Mouse (Mus musculus) gastrocnemius, postnatal 4 days (tissue): ENCODE data around the gene Ell3. TPM values are rescaled to one million over a fixed set of nuclear protein-coding genes. Genes with fewer than 3 reads are reported as not detected.

Source experiments
- DNase-seq, 2 experiments: peaks; one replicate each; pipeline ENCODE4 v3.0.0; 2021 to 2022; ENCODE audit warnings: low spot score in 2 of 2, mixed read lengths in 2 of 2
- total RNA-seq, 2 experiments: library from RNA; stranded (reverse); gene quantifications; 2 replicates each; pipeline ENCODE4 v1.2.3; 2021

Gene Ell3
- total RNA-seq, 2 experiments from 2014 or later: 0.16 TPM; not detected in 1

GRCm38 (mm10) chr2:121448739-121449535 is 4.9 kb upstream of the Ell3 start, which contains the start of gene Serf2:
Gene Serf2, plus strand, starts transcription at chr2:121449195.
- peak; percentile 100 for DNase-seq

- peak in 1 of 2 experiments; percentile 47 for DNase-seq
These were observed 4.1 kb upstream of the Ell3 start for GRCm38 (mm10) chr2:121448136-121448535.

- DNase-seq: no peak
These were observed 2.9 kb upstream of the Ell3 start for GRCm38 (mm10) chr2:121447006-121447405.

GRCm38 (mm10) chr2:121446506-121446905 is 2.4 kb upstream of the Ell3 start:
- no peak for DNase-seq

- no peak for DNase-seq
These were observed 1.0 kb upstream of the Ell3 start for GRCm38 (mm10) chr2:121445117-121445516.

GRCm38 (mm10) chr2:121443068-121443349 is 1.1 kb downstream of the Ell3 start:
- DNase-seq: no peak

- peak in 1 of 2 experiments; percentile 38 for DNase-seq
These were observed 1.6 kb downstream of the Ell3 start for GRCm38 (mm10) chr2:121442259-121443067.

GRCm38 (mm10) chr2:121441800-121442199 is 2.3 kb downstream of the Ell3 start:
- DNase-seq: no peak

GRCm38 (mm10) chr2:121440834-121441605 is 3.1 kb downstream of the Ell3 start:
- DNase-seq: no peak

- no peak for DNase-seq
These were observed 4.3 kb downstream of the Ell3 start for GRCm38 (mm10) chr2:121439746-121440145.

- no peak for DNase-seq
These were observed 9.2 kb downstream of the Ell3 start for GRCm38 (mm10) chr2:121434854-121435253.

- DNase-seq: no peak
These were observed 18.2 kb downstream of the Ell3 start for GRCm38 (mm10) chr2:121425890-121426289.

GRCm38 (mm10) chr2:121423166-121423565 is 20.9 kb downstream of the Ell3 start:
- no peak for DNase-seq

- DNase-seq: no peak
These were observed 25.6 kb downstream of the Ell3 start for GRCm38 (mm10) chr2:121418476-121418875.

GRCm38 (mm10) chr2:121416356-121416755 is 27.7 kb downstream of the Ell3 start:
- no peak for DNase-seq

- no peak for DNase-seq
These were observed 28.5 kb downstream of the Ell3 start for GRCm38 (mm10) chr2:121415591-121415990.

- no peak for DNase-seq
These were observed 29.0 kb downstream of the Ell3 start for GRCm38 (mm10) chr2:121415103-121415502.

GRCm38 (mm10) chr2:121414139-121414685 is 29.9 kb downstream of the Ell3 start:
- peak in 1 of 2 experiments; percentile 21 for DNase-seq

GRCm38 (mm10) chr2:121413387-121414042 is 30.6 kb downstream of the Ell3 start, which contains the start of the genes Pdia3 and Catsper2:
Gene Pdia3, plus strand, starts transcription at chr2:121413775.
Gene Catsper2, minus strand, starts transcription at chr2:121413792.
- DNase-seq: peak; percentile 95 to 98

GRCm38 (mm10) chr2:121412843-121413386 is 31.2 kb downstream of the Ell3 start:
- peak in 1 of 2 experiments; percentile 23 for DNase-seq
